Mouse (Mus musculus): ENCODE data around the gene Pnma1.

DNA sequence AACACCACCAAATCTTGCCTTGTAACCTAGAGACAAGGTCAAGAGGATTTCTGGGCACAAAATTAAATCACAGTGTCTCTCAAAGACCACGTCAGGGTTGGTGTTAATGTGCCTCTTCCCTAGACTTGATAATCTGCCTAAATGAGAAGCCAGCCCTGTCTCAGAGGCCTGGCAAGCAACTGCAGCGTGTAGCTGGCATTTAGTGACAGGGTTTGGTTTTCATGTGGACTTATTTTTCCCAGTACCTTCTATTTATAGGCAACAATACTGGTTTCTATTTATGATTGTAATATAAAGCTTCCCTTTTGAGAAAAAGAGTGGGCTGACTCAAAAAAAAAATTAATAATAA, 7.2 kb upstream of the Pnma1 start:
- TF ChIP-seq E2F4 (IDR thresholded peaks at IDR 0.05; ENCODE audit: insufficient replicate concordance, low read depth, low read length) = no peak
- no peak for TF ChIP-seq CTCF (conservative IDR thresholded peaks at IDR 0.05 in 1 of 2, IDR thresholded peaks at IDR 0.05 in 1 of 2; ENCODE audit: low read depth in 2 of 2, low read length in 2 of 2)
- TF ChIP-seq MAFK (IDR thresholded peaks at IDR 0.05; ENCODE audit: insufficient replicate concordance, low read length) = no peak
- no peak for TF ChIP-seq POLR2A (IDR thresholded peaks at IDR 0.05; ENCODE audit: low read depth, low read length)
- TF ChIP-seq SMC3 (IDR thresholded peaks at IDR 0.05; ENCODE audit: low read depth, low read length) = no peak
- TF ChIP-seq RAD21 (IDR thresholded peaks at IDR 0.05; ENCODE audit: low read depth, low read length) = no peak
- TF ChIP-seq MAX (IDR thresholded peaks at IDR 0.05; ENCODE audit: low read length) = no peak
- no peak for TF ChIP-seq ETS1 (conservative IDR thresholded peaks at IDR 0.05; ENCODE audit: low read depth, low read length)
- no peak for TF ChIP-seq MAZ (IDR thresholded peaks at IDR 0.05; ENCODE audit: low read depth, low read length)
- TF ChIP-seq CHD1 (IDR thresholded peaks at IDR 0.05; ENCODE audit: low read depth, low read length) = no peak
- no peak for TF ChIP-seq ZMIZ1 (IDR thresholded peaks at IDR 0.05; ENCODE audit: low read depth, low read length)
- TF ChIP-seq POLR2AphosphoS2 (IDR thresholded peaks at IDR 0.05; ENCODE audit: low read depth, low read length) = no peak
- TF ChIP-seq CHD2 (IDR thresholded peaks at IDR 0.05; ENCODE audit: low read length) = no peak
- TF ChIP-seq USF1 (IDR thresholded peaks at IDR 0.05; ENCODE audit: low read depth, low read length) = no peak

All from CH12.LX (cell line).